Mouse (Mus musculus) heart, adult 9 months (tissue): ENCODE measurements around the gene Olfr596.
"Not testable (repeated sequence)": the region's sequence is repeated elsewhere in the genome, so short reads cannot be mapped to it uniquely, and the experiment has no call there.

Experiments
- DNase-seq, 2 experiments: peaks; one replicate each; pipeline ENCODE4 v3.0.0; 2022; ENCODE audit warnings: low spot score in 2 of 2

Olfr596 gene

GRCm38 (mm10) chr7:103305348-103305747, at the start of gene Olfr596:
TSS of gene Olfr596 (plus strand) at chr7:103305648.
- DNase-seq, result not testable (repeated sequence)

DNA sequence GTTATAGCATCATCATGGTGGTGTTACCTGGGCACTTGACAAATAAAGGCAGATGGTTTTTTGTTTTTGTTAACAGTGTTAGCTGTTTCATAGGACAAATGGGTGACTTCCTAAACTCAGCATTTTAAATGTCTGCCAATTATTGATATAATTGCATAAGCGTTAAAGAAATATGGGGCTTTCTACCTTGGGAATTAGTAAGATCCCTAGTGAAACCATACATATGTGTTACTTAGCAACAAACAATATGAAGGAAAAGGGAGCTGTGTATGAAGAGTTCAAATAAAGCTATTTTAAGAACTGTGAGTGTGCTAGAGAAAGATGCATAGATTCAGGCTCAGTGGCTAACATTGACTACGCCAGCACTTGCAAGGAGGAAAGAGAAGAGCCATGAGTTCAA, 10.6 kb downstream of the Olfr596 start, which contains the start of gene Olfr597:
Gene Olfr597, plus strand, starts transcription at position 301 of the 400 bp plus-strand sequence.
- DNase-seq, result not testable (repeated sequence)

- no peak for DNase-seq
These were observed 17.8 kb downstream of the Olfr596 start, which contains the start of gene Olfr598 for GRCm38 (mm10) chr7:103323268-103323667. TSS of gene Olfr598 (plus strand) at chr7:103323568.

DNA sequence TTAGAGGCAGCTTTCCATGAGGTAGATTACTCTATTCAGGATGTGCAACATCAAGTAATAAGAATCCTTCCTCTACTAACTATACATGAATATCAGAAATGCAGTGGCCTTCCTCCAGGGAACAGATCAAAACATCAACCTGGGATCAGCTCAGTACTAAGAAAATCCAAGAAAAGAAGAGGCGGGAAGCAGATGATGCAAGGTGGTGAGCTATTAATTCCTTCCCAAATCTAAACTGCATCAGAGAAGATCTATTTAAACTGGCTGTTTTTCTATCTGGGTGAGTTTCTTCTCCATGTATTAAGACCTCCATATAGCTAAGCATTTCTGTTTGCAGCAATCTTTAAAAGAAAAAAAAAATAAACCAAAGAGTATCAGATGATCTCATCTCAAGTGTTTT, 30.2 kb downstream of the Olfr596 start, which contains the start of gene Olfr599:
Gene Olfr599, plus strand, starts transcription at position 301 of the 400 bp plus-strand sequence.
- DNase-seq, result no peak

- no peak for DNase-seq
These were observed 44.1 kb downstream of the Olfr596 start, which contains the start of gene Olfr600 for GRCm38 (mm10) chr7:103349569-103349968. TSS of gene Olfr600 (minus strand) at chr7:103349669.
